Mouse (Mus musculus): ENCODE results near the gene Vipr2. TPM values are rescaled to one million over a fixed set of nuclear protein-coding genes. Genes with fewer than 3 reads are reported as not detected.
A peak's percentile ranks its signal among the peaks of the same experiment; 100 is the strongest.

The Vipr2 gene
- polyA plus RNA-seq, 1 experiment from 2014 or later = 5.5 TPM

DNA sequence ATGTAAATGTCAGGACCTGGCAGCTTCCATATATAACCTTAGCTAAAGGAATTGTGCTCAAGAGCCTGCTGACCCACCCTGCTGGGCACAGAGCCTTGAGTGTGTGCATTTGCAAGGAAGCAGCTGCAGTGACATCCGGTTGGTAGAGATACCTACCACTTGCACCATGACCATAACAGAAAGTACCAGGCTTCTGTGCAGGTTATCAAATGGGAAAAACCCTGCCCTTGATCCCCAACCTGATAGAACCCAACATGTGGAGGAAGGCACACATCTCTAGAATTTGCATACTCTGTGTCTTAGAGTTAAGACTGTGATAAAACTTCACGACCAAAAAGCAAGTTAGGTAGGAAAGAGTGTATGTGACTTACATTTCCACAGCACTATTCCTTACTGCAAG is 63.1 kb downstream of the Vipr2 start:
- Histone ChIP-seq H3K36me3 (ENCODE audit: insufficient read depth) (no peaks in the 10 kb centered on the region), H3K27me3 (ENCODE audit: insufficient read depth, low read length) (no peaks in the 10 kb centered on the region), H3K4me2 (no peak overlapping the region), H3K9me3 (ENCODE audit: low read depth, low read length) (no peaks in the 10 kb centered on the region), H3K4me1 (ENCODE audit: insufficient read depth) (no peaks in the 10 kb centered on the region), H3K9ac (no peak overlapping the region), H3K4me3 (ENCODE audit: low read depth, low read length) (no peak overlapping the region), H3K27ac (ENCODE audit: low read depth) (no peak overlapping the region)
- no peak for TF ChIP-seq CTCF (IDR thresholded peaks at IDR 0.05; ENCODE audit: low read depth)
- ATAC-seq (ENCODE audit: insufficient read depth) (no peak), DNase-seq (no peak)
- WGBS = 84% methylated on average over 2 of the region's 2 CpGs

DNA sequence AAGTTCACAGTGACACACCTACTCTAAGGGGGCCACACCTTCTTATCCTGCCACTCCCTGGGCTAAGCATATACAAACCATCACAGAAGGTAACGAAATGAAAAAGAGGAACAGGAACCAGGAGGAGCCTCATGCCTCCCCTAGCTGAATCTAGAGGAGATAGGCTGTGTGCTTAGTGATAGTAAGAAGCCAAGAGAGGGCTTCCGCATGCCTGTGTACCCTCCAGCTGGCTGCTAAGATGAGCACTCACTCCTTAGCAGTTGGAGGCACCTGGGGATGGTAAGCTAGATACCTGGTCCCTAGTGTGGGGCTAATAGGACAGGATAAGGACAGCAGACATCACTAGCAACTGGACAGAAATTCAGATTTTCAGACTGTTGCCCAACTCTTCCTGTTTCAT is 64.3 kb downstream of the Vipr2 start:
- Histone ChIP-seq H3K27me3 (ENCODE audit: insufficient read depth, low read length) (no peaks in the 10 kb centered on the region), H3K9me3 (ENCODE audit: low read depth, low read length) (no peaks in the 10 kb centered on the region), H3K27ac (ENCODE audit: low read depth) (no peak overlapping the region), H3K36me3 (ENCODE audit: insufficient read depth) (no peaks in the 10 kb centered on the region), H3K4me1 (ENCODE audit: insufficient read depth) (no peaks in the 10 kb centered on the region), H3K4me3 (ENCODE audit: low read depth, low read length) (no peak overlapping the region), H3K4me2 (no peak overlapping the region), H3K9ac (no peak overlapping the region)
- WGBS = 70% methylated on average over 2 of the region's 2 CpGs
- no peak for ATAC-seq (ENCODE audit: insufficient read depth)
- TF ChIP-seq CTCF (IDR thresholded peaks at IDR 0.05; ENCODE audit: low read depth) = no peak
- DNase-seq = no peak

DNA sequence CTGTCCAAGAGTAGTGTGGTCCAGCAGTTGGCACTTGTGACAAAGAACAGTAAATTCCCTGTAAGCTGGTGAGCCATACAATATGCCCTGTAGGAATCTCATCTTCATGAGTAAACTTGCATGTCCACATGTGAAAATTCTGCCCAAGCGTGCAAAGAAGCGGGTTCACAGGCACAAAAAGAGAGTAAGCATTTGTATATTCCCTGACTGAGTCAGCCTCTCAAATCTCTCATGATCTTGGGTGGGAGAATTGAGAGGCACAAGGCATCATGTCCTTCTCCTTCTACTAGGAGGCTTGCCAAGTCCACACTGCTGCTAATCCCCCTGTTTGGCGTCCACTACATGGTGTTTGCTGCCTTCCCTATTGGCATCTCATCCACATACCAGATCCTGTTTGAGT is 64.9 kb downstream of the Vipr2 start:
- Histone ChIP-seq H3K9ac (no peak overlapping the region), H3K9me3 (ENCODE audit: low read depth, low read length) (no peaks in the 10 kb centered on the region), H3K36me3 (ENCODE audit: insufficient read depth) (no peaks in the 10 kb centered on the region), H3K27me3 (ENCODE audit: insufficient read depth, low read length) (no peaks in the 10 kb centered on the region), H3K4me3 (ENCODE audit: low read depth, low read length) (no peak overlapping the region), H3K27ac (ENCODE audit: low read depth) (no peak overlapping the region), H3K4me1 (ENCODE audit: insufficient read depth) (no peaks in the 10 kb centered on the region), H3K4me2 (no peak overlapping the region)
- no peak for ATAC-seq (ENCODE audit: insufficient read depth)
- 87% methylated on average over 3 of the region's 3 CpGs for WGBS
- no peak for DNase-seq
- TF ChIP-seq CTCF (IDR thresholded peaks at IDR 0.05; ENCODE audit: low read depth) = no peak

DNA sequence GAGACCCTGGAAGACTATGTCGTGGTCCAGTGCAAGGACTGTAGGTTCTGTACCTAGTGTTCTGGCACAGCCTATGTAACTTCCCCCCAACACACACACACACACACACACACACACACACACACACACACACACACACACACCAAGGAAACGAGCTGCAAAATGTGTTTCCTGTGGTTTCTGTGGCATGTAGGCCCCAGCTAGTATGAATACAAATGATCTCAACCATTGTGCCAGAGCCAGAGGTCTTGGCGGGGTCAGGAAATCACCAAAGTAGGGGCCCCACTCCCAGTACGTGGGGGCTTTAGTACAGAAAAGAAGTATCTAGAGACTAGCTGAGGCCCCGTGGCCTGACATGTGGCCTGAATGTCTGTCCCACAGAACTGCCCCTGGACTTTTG is 67.7 kb downstream of the Vipr2 start:
- DNase-seq (no peak), ATAC-seq (ENCODE audit: insufficient read depth) (no peak)
- Histone ChIP-seq H3K9me3 (ENCODE audit: low read depth, low read length) (no peaks in the 10 kb centered on the region), H3K4me1 (ENCODE audit: insufficient read depth) (no peaks in the 10 kb centered on the region), H3K9ac (no peak overlapping the region), H3K36me3 (ENCODE audit: insufficient read depth) (no peaks in the 10 kb centered on the region), H3K27ac (ENCODE audit: low read depth) (no peak overlapping the region), H3K4me3 (ENCODE audit: low read depth, low read length) (no peak overlapping the region), H3K27me3 (ENCODE audit: insufficient read depth, low read length) (no peaks in the 10 kb centered on the region), H3K4me2 (no peak overlapping the region)
- 53% methylated on average over 5 of the region's 5 CpGs for WGBS
- TF ChIP-seq CTCF (IDR thresholded peaks at IDR 0.05; ENCODE audit: low read depth) = no peak

DNA sequence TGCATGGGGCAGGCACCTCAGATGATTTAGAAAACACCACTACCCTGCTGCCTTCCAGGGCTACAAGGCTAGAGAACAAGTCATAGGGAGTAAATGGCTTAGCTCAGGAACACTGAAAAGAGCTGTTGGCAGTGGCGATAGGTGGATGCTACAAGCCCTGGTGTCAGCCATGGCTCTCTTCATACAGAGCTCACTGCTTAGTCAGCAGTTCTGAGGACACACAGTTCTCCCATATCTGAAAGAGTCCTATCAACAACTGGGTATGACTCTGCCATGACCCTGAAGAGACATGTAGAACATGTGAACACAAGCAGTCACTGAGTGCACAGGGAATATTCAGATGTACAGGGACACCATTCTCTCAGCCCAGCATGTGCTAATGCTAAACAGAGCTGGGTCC is 68.2 kb downstream of the Vipr2 start:
- WGBS = 81% methylated on average over 1 of the region's 1 CpGs
- no peak for TF ChIP-seq CTCF (IDR thresholded peaks at IDR 0.05; ENCODE audit: low read depth)
- H3K27ac ChIP-seq (ENCODE audit: low read depth) = no peak overlapping the region
- DNase-seq (no peak), ATAC-seq (ENCODE audit: insufficient read depth) (no peak)
- no peak overlapping the region for H3K9ac ChIP-seq
- H3K4me2 ChIP-seq = no peak overlapping the region
- no peaks in the 10 kb centered on the region for H3K4me1 ChIP-seq (ENCODE audit: insufficient read depth)
- no peaks in the 10 kb centered on the region for H3K27me3 ChIP-seq (ENCODE audit: insufficient read depth, low read length)
- H3K4me3 ChIP-seq (ENCODE audit: low read depth, low read length) = no peak overlapping the region
- no peaks in the 10 kb centered on the region for H3K36me3 ChIP-seq (ENCODE audit: insufficient read depth)
- H3K9me3 ChIP-seq (ENCODE audit: low read depth, low read length) = no peaks in the 10 kb centered on the region

DNA sequence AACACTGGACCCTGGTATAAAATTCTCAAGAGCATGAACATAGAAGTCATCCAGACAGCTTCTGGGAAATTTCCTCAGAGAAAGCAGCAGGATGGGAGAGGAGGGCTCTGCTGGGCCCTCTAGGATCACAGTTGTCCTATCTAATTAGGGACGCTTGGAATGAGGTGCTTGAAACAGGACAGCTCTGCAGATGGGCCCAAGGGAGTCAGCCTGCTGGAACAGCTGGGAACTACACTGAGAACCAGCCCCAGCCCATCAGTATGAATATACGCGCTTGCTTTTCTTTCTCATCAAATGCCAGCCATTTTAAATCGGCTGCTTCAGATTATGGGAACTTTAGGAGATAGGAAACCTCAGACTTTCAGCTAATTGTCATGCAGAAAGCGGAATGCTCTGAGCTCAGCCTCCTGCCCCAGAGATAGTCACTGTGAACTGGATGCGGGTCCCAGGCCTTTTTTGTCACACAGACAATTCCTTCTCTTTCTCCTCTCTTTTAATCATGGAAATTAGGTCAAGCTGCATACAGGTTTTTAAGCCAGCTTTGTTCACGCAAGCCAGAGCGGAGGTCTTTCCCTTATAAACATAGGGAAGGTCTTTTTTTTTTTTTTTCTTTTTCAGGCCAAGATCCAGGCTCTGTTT is 69.6 kb downstream of the Vipr2 start:
- Histone ChIP-seq H3K9me3 (ENCODE audit: low read depth, low read length) (no peaks in the 10 kb centered on the region), H3K36me3 (ENCODE audit: insufficient read depth) (no peaks in the 10 kb centered on the region), H3K4me2 (no peak overlapping the region), H3K27me3 (ENCODE audit: insufficient read depth, low read length) (no peaks in the 10 kb centered on the region), H3K27ac (ENCODE audit: low read depth) (no peak overlapping the region), H3K4me1 (ENCODE audit: insufficient read depth) (no peaks in the 10 kb centered on the region), H3K4me3 (ENCODE audit: low read depth, low read length) (no peak overlapping the region), H3K9ac (no peak overlapping the region)
- ATAC-seq (ENCODE audit: insufficient read depth) (peak; percentile 55; the same call in 1 of the 2 replicates), DNase-seq (no peak)
- 61% methylated on average over 8 of the region's 8 CpGs for WGBS
- peak; percentile 13; the same call in 1 of the 2 replicates for TF ChIP-seq CTCF (IDR thresholded peaks at IDR 0.05; ENCODE audit: low read depth)

DNA sequence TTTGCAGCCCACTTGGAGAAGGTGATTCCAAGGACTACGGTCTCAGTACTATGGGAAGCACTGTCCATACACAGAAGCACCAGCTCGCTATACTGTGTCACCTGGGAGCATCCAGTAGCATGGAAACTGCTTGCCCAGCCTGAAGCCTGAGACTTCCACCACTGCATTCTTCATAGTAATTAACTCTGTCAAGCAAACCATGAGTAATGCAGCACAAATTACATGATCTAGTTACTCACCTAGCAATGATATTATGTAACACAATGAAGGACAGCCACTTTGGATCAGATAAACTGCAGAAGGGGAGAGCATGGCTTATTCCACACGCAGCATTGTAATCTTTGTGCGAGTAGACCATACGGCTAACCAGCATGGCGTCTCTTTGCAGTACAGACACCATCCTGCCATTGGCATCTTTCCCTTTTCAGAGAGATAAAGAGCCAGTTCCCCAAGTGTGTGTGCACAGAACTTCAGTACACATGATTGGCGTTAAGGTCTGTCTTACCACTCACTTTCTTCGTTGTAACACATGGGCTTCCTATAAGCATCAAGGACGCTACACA is 75.4 kb downstream of the Vipr2 start:
- TF ChIP-seq CTCF (IDR thresholded peaks at IDR 0.05; ENCODE audit: low read depth) = no peak
- H3K27ac ChIP-seq (ENCODE audit: low read depth) = no peak overlapping the region
- no peak overlapping the region for H3K4me2 ChIP-seq
- H3K9me3 ChIP-seq (ENCODE audit: low read depth, low read length) = no peaks in the 10 kb centered on the region
- ATAC-seq (ENCODE audit: insufficient read depth) = no peak
- 88% methylated on average over 9 of the region's 9 CpGs for WGBS
- H3K4me3 ChIP-seq (ENCODE audit: low read depth, low read length) = no peak overlapping the region
- DNase-seq = no peak
- H3K9ac ChIP-seq = no peak overlapping the region
- no peaks in the 10 kb centered on the region for H3K36me3 ChIP-seq (ENCODE audit: insufficient read depth)
- no peaks in the 10 kb centered on the region for H3K4me1 ChIP-seq (ENCODE audit: insufficient read depth)
- no peaks in the 10 kb centered on the region for H3K27me3 ChIP-seq (ENCODE audit: insufficient read depth, low read length)

Measured in lung, embryonic 14.5 days (tissue).